Mouse (Mus musculus): ENCODE data around the gene Cep57l1. TPM values are rescaled to one million over a fixed set of nuclear protein-coding genes. Genes with fewer than 3 reads are reported as not detected.
"Not testable (repeated sequence)": the region's sequence is repeated elsewhere in the genome, so short reads cannot be mapped to it uniquely, and the experiment has no call there.

Cep57l1 gene
- total and polyA plus RNA-seq, 3 experiments = 16.7 to 19.2 TPM; not detected in 1

DNA sequence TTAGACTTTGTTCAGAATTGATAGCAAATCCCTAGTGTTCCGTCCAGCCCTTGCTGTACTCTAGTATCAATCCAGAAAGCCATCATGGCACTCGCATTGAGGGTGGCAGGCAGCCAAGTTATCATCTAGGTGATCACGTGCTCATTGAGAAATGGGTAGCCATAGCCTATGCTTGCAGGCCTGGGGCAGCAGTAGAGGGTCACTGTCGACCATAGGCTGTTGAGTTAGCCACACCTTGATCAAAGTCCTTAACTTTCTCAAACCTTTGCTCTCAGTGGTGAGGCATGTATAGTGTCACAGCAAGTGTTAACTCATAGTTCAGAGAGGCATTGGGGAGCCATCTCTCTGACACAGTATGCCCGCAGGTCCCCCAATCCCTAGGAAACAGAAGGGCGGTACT, 11.5 kb upstream of the Cep57l1 start:
- no peak overlapping the region for H3K27ac ChIP-seq (ENCODE audit: control insufficient read depth, low read depth, low read length)
- H3K27me3 ChIP-seq (ENCODE audit: control insufficient read depth in 1 of 2, insufficient read depth in 2 of 2, low read length in 2 of 2) = no peaks in the 10 kb centered on the region
- H3K79me2 ChIP-seq (ENCODE audit: control insufficient read depth, insufficient read depth, low read length, poor library complexity) = peaks cover 2% of the 10 kb centered on the region; the same call in 1 of the 2 replicates
- H3K9ac ChIP-seq (ENCODE audit: control insufficient read depth, low read depth, low read length, poor library complexity, severe bottlenecking) = no peak overlapping the region
- H3K36me3 ChIP-seq (ENCODE audit: control insufficient read depth in 1 of 2, insufficient read depth in 2 of 2, low read length in 2 of 2) = peaks cover 0 to 13% of the 10 kb centered on the region in 2 experiments; a peak in 2 of 4 replicates
- no peak for DNase-seq (ENCODE audit: low read depth, low spot score)
- H3K9me3 ChIP-seq (replicated peaks; ENCODE audit: insufficient read depth, low read length) = no peaks in the 10 kb centered on the region
- H3K4me3 ChIP-seq (ENCODE audit: control insufficient read depth in 1 of 2, insufficient read depth in 1 of 2, low read depth in 2 of 2, low read length in 2 of 2) = no peak overlapping the region
- TF ChIP-seq MAX (IDR thresholded peaks at IDR 0.05; ENCODE audit: low read length) (no peak), POLR2AphosphoS2 (IDR thresholded peaks at IDR 0.05; ENCODE audit: low read length) (no peak), ZC3H11A (IDR thresholded peaks at IDR 0.05; ENCODE audit: low read depth, low read length) (no peak), TAL1 (IDR thresholded peaks at IDR 0.05; ENCODE audit: low read length) (no peak)
- peaks cover 3 to 7% of the 10 kb centered on the region in 2 experiments; a peak in 3 of 4 replicates for H3K4me1 ChIP-seq (ENCODE audit: control insufficient read depth in 1 of 2, insufficient read depth in 2 of 2, low read length in 2 of 2)

DNA sequence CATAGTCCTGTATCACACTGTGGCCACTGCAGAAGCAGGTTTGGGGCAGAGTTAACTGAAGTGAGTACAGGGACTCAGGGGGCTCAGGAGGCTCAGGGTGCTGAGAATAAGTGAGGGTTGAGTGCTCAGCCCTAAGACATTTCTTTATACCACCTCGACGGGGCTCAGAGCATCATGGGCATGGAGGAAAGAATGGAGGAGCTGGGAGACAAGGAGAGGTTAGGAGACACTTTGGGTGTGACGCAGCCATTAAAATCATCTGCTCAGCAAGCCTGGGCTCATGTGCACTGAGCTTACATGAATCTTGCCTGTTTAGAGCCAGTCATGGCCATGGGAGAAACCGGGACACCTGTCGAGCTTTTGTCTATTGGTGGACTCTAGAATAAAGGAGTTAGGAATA, 10.7 kb upstream of the Cep57l1 start:
- Histone ChIP-seq H3K9ac (ENCODE audit: control insufficient read depth, low read depth, low read length, poor library complexity, severe bottlenecking) (no peak overlapping the region), H3K27me3 (ENCODE audit: control insufficient read depth in 1 of 2, insufficient read depth in 2 of 2, low read length in 2 of 2) (no peaks in the 10 kb centered on the region), H3K4me3 (ENCODE audit: control insufficient read depth in 1 of 2, insufficient read depth in 1 of 2, low read depth in 2 of 2, low read length in 2 of 2) (no peak overlapping the region), H3K9me3 (replicated peaks; ENCODE audit: insufficient read depth, low read length) (no peaks in the 10 kb centered on the region), H3K27ac (ENCODE audit: control insufficient read depth, low read depth, low read length) (no peak overlapping the region), H3K79me2 (ENCODE audit: control insufficient read depth, insufficient read depth, low read length, poor library complexity) (peaks cover 3% of the 10 kb centered on the region; the same call in 1 of the 2 replicates), H3K36me3 (ENCODE audit: control insufficient read depth in 1 of 2, insufficient read depth in 2 of 2, low read length in 2 of 2) (peaks cover 0 to 11% of the 10 kb centered on the region in 2 experiments; a peak in 2 of 4 replicates), H3K4me1 (ENCODE audit: control insufficient read depth in 1 of 2, insufficient read depth in 2 of 2, low read length in 2 of 2) (peaks cover 4 to 12% of the 10 kb centered on the region in 2 experiments; a peak in 3 of 4 replicates)
- TF ChIP-seq USF2 (IDR thresholded peaks at IDR 0.05; ENCODE audit: borderline replicate concordance in 1 of 2, insufficient read depth in 1 of 2, low read depth in 1 of 2, low read length in 2 of 2) (no peak), NRF1 (IDR thresholded peaks at IDR 0.05; ENCODE audit: insufficient read depth, low read depth, low read length, poor library complexity, severe bottlenecking) (no peak), TCF12 (IDR thresholded peaks at IDR 0.05; ENCODE audit: low read depth, low read length) (no peak), UBTF (IDR thresholded peaks at IDR 0.05; ENCODE audit: borderline replicate concordance, insufficient read depth, low read depth, low read length) (no peak), CHD1 (IDR thresholded peaks at IDR 0.05; ENCODE audit: low read depth, low read length) (no peak), MXI1 (IDR thresholded peaks at IDR 0.05; ENCODE audit: low read depth, low read length) (no peak), MAZ (IDR thresholded peaks at IDR 0.05; ENCODE audit: low read depth, low read length) (no peak), POLR2AphosphoS5 (IDR thresholded peaks at IDR 0.05; ENCODE audit: borderline replicate concordance, low read depth, low read length) (no peak), CHD2 (IDR thresholded peaks at IDR 0.05; ENCODE audit: low read length) (no peak)
- no peak for DNase-seq (ENCODE audit: low read depth, low spot score)

DNA sequence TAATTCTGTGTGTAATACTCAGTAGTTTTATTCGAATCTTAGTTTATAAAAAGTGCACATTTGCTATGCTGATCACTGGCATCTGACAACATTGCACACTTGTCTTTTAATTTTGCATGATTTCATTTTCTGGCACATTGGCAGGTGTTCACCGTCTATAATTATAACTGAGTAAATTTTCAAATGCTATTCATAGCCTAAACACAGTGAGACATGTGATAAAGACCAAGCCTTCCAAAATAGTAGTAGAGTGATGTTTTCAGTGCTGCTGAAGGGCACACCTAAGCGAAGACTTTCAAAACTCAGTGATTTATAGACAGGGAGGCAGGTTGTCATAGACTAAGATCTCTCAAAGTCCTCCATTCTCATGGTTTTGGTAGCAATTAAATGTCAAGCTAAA, 9.6 kb upstream of the Cep57l1 start:
- Histone ChIP-seq H3K9ac (ENCODE audit: control insufficient read depth, low read depth, low read length, poor library complexity, severe bottlenecking) (no peak overlapping the region), H3K27ac (ENCODE audit: control insufficient read depth, low read depth, low read length) (no peak overlapping the region), H3K9me3 (replicated peaks; ENCODE audit: insufficient read depth, low read length) (no peaks in the 10 kb centered on the region), H3K4me1 (ENCODE audit: control insufficient read depth in 1 of 2, insufficient read depth in 2 of 2, low read length in 2 of 2) (peaks cover 4 to 14% of the 10 kb centered on the region in 2 experiments; a peak in 3 of 4 replicates), H3K36me3 (ENCODE audit: control insufficient read depth in 1 of 2, insufficient read depth in 2 of 2, low read length in 2 of 2) (peaks cover 0 to 11% of the 10 kb centered on the region in 2 experiments; a peak in 2 of 4 replicates), H3K79me2 (ENCODE audit: control insufficient read depth, insufficient read depth, low read length, poor library complexity) (peaks cover 4% of the 10 kb centered on the region; the same call in 1 of the 2 replicates), H3K4me3 (ENCODE audit: control insufficient read depth in 1 of 2, insufficient read depth in 1 of 2, low read depth in 2 of 2, low read length in 2 of 2) (no peak overlapping the region), H3K27me3 (ENCODE audit: control insufficient read depth in 1 of 2, insufficient read depth in 2 of 2, low read length in 2 of 2) (no peaks in the 10 kb centered on the region)
- TF ChIP-seq MYB (IDR thresholded peaks at IDR 0.05; ENCODE audit: low read depth, low read length) (no peak), NRF1 (IDR thresholded peaks at IDR 0.05; ENCODE audit: insufficient read depth, low read depth, low read length, poor library complexity, severe bottlenecking) (no peak)
- no peak for DNase-seq (ENCODE audit: low read depth, low spot score)

DNA sequence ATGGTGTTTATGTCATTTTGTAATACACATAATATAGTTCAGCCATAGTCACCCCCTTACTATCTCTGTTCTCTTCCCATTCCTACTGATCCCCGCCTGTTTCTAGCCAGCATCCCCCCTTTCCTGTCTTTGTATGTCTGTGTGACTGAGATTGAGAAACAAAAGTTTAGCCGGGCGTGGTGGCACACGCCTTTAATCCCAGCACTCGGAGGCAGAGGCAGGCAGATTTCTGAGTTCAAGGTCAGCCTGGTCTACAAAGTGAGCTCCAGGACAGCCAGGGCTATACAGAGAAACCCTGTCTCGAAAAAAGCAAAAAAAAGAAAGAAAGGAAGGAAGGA, 9.0 kb upstream of the Cep57l1 start:
- not testable (repeated sequence) for H3K27me3 ChIP-seq (ENCODE audit: control insufficient read depth in 1 of 2, insufficient read depth in 2 of 2, low read length in 2 of 2); H3K27ac ChIP-seq (ENCODE audit: control insufficient read depth, low read depth, low read length); H3K9ac ChIP-seq (ENCODE audit: control insufficient read depth, low read depth, low read length, poor library complexity, severe bottlenecking); H3K79me2 ChIP-seq (ENCODE audit: control insufficient read depth, insufficient read depth, low read length, poor library complexity); DNase-seq (ENCODE audit: low read depth, low spot score); H3K9me3 ChIP-seq (replicated peaks; ENCODE audit: insufficient read depth, low read length); H3K4me3 ChIP-seq (ENCODE audit: control insufficient read depth in 1 of 2, insufficient read depth in 1 of 2, low read depth in 2 of 2, low read length in 2 of 2)
- Histone ChIP-seq H3K36me3 (ENCODE audit: control insufficient read depth in 1 of 2, insufficient read depth in 2 of 2, low read length in 2 of 2) (peaks cover 0 to 14% of the 10 kb centered on the region in 2 experiments; a peak in 2 of 4 replicates), H3K4me1 (ENCODE audit: control insufficient read depth in 1 of 2, insufficient read depth in 2 of 2, low read length in 2 of 2) (peaks cover 4 to 19% of the 10 kb centered on the region in 2 experiments; a peak in 3 of 4 replicates)
